Mouse (Mus musculus): ENCODE measurements around the gene BC049352.

BC049352 gene

GRCm38 (mm10) chr9:45250306-45250705 is 68.5 kb downstream of the BC049352 start:
- no peak for DNase-seq (ENCODE audit: low read depth)

DNA sequence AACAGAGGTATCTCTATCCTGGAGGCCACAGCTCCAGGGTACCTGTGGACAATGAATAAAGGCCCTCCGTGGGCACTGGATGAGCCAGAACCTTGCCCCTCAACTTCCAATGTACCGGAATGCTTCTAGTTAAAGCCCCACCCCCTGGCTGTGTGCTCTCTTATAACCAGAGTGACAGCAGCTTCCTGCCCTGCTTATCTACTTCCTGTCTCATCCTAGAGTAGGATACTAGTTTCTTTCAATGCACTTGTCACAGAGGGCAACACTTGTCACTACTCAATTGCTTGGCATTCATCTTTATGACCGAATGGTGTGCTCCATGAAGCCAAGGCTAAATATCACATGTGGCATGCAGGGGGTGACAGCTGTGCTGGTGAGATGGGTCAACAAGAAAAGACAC is 69.5 kb downstream of the BC049352 start:
- DNase-seq (ENCODE audit: low read depth): no peak

- DNase-seq (ENCODE audit: low read depth): no peak
Measured at GRCm38 (mm10) chr9:45251990-45252389, 70.2 kb downstream of the BC049352 start.

GRCm38 (mm10) chr9:45252395-45252794 is 70.6 kb downstream of the BC049352 start:
- no peak for DNase-seq (ENCODE audit: low read depth)

DNA sequence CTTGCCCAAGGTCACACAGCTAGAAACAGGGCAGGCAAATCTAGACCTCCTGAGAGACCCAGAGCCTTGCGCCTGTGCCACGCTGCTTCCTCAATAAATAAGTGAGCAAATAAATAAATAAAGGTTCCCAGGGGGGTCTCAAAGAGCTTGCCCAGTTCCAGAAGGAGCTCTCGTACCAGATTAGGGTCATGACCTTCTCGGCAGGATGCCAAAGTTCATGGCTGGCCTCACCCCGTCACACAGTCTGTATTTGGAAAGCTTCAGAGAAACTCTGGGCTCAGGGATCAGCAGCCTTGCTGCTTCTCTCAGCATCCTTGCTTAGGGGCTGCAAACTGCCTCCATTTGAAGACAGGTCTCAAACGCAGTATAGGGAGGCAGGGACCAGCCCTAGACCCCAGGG is 72.2 kb downstream of the BC049352 start:
- DNase-seq (ENCODE audit: low read depth): no peak

GRCm38 (mm10) chr9:45254605-45255004 is 72.8 kb downstream of the BC049352 start:
- no peak for DNase-seq (ENCODE audit: low read depth)

DNA sequence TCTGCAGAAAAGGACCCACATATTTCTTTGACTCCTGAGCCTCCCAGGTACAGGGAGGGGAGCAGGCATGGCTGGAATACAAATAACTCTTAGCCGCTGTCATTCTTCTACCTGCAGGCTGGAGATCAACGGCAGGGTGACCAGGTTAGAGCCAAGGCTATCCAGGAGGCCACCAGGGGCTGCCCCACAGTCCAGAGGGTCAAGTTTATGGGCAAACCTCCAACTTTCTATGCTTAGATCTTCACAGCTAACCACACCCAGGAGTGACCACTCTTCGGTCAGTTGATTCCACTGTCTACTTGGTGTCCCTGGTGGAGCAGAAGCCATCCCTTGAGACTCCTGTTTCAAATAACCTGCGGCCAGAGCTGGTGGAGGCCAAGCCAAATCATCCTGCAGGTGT is 73.6 kb downstream of the BC049352 start:
- DNase-seq (ENCODE audit: low read depth): no peak

GRCm38 (mm10) chr9:45255967-45256366 is 74.2 kb downstream of the BC049352 start:
- no peak for DNase-seq (ENCODE audit: low read depth)

DNA sequence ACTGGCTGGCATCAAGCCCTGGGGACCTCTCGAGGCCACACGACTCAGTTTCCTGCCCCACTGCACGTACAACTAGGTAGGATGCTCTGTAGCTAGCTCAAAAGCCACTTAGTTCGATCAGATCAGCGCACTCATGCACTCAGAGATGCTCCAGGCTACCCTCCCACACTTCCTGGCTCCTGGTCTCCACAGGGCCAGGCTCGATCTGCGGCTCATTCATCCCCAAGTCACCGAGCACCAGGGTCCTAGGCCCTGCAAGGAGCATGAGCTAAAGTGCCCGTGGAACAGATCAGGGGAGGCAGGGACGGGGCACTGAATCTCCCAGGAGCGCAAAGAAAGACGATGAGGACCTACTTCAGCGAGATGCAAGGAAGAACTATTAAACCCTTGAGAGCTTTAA is 77.3 kb downstream of the BC049352 start:
- no peak for DNase-seq (ENCODE audit: low read depth)

DNA sequence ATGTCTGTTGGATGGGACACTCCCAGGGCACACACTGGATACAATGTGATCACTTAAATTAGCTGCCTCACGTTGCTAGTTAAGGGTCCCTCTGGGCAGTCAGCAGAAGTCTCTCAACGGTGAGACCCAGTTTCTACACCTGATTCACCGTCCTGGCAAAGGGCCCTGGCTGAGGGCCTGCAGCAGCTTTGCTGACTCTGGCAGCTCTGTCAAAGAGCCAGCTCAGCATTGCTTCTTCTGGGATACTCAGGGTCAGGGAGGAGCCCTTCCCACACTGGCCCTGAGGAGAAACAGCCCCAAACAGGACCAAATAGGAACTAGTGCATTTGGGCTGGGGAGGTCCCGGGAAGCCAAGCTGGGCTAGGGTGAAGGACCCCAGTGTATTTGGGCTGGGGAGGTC is 79.7 kb downstream of the BC049352 start:
- DNase-seq (ENCODE audit: low read depth): no peak

- DNase-seq (ENCODE audit: low read depth): no peak
Measured at GRCm38 (mm10) chr9:45261872-45262271, 80.1 kb downstream of the BC049352 start.

- no peak for DNase-seq (ENCODE audit: low read depth)
Measured at GRCm38 (mm10) chr9:45267099-45267498, 85.3 kb downstream of the BC049352 start.

GRCm38 (mm10) chr9:45268079-45268478 is 86.3 kb downstream of the BC049352 start:
- no peak for DNase-seq (ENCODE audit: low read depth)

GRCm38 (mm10) chr9:45268597-45269325 is 87.0 kb downstream of the BC049352 start, which contains the start of gene Il10ra:
Il10ra (minus strand) TSS chr9:45269149.
- DNase-seq (ENCODE audit: low read depth): no peak

DNA sequence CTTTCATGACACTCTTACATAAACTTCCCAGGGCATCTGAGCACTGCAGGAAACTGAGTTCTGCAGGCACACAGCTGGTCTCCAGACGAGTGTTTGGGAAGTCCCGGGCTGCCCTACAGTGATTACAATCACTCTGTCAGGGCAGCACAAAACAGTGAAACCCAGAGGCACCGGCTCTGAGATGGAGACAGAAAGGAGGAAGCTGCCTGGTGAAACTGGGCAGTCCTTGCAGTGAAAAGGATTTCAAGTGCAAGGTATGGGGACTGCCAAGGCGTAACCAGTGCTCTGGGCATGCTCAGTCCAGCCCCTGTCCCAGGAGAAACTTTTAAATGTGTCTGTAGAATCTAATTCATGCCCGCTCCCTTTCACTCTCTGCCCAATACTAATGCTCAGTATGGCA is 90.4 kb downstream of the BC049352 start:
- DNase-seq (ENCODE audit: low read depth): no peak

DNA sequence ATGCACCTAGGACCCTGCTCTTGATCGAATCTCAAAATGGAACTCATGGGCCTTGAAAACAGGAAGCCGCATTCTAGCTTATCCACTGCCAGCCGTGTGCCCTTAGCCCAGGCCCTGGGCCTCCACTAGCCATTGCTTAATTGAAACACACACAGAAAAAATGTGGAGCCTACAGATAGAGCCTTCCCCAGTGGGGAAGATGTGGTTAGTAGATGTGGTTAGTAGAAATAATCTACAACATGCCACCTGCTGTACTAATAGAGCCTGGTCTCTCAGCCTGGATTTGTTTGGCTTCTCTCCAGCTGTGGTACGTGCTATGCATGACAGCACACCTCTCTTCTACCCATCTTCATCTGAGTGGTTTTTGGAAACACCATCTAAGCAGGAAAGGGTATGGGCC is 92.4 kb downstream of the BC049352 start:
- DNase-seq (ENCODE audit: low read depth): peak; percentile 72

DNA sequence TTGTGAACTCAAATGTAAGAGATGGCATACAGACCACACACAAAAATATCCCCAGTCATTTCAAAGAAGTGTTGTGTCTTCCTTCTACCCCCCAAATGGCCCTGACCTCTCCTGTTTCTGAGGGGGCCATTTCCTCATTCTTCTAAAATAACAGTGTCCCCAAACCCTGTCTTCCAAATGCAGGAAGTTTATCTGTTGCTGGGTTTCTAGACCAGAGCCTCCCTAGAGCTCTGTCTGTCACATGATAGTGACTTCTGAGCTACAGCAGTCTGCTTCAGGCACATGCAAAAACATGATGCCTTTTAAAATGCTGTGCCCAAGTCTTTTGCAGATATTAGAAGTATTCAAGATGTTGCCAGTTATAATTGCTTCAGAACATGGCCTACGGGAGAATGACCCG is 92.8 kb downstream of the BC049352 start:
- DNase-seq (ENCODE audit: low read depth): no peak

DNA sequence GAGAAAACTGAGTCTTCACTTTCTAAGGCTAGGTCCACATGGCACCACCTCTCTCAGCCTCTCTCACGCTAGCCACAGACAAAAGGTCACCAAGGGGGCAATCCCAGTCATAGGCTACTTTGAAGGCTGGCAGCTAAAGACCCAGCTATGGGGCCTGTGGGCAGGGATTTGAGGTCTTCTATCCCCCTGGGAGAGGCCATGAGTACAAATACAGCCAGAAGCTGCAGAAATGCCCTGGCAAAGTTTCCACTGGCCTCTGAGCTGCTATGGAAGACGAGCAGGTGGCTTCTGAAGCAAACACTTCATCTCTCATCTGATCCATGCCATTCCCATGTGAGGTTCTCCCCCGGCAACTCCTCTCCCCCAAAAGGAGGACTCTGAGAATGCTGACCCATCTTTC is 98.3 kb downstream of the BC049352 start:
- DNase-seq (ENCODE audit: low read depth): no peak

DNA sequence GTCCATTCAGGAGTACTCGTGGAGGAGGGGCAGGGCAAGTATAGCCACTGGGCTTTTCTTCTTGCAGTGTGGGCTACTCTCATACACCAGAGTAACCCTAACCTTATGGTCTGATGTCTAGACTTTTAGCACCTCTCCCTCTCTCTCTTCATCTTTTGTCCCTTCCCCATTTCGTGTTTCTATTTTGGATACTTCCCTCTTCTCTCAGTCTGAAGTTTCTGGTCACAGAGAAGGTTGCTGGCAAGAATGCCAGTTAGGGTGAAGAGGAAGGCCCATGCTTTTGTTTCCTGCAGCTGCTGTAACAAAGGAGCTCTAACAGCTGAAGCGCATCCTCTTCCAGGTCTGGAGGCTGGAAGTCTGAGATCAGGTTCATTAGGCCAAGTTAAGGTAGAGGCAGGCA is 99.1 kb downstream of the BC049352 start:
- no peak for DNase-seq (ENCODE audit: low read depth)

GRCm38 (mm10) chr9:45282466-45282865 is 100.7 kb downstream of the BC049352 start:
- no peak for DNase-seq (ENCODE audit: low read depth)

GRCm38 (mm10) chr9:45291481-45292168 is 109.8 kb downstream of the BC049352 start:
- no peak for DNase-seq (ENCODE audit: low read depth)

- DNase-seq (ENCODE audit: low read depth): no peak
Measured at GRCm38 (mm10) chr9:45294210-45295011, 112.6 kb downstream of the BC049352 start.
